In genomic region chr13:52914591-52915110, GRCm38 (mm10) we compare ENCODE assay signal across 14 mouse cellular contexts. TPM values are rescaled to one million over a fixed set of nuclear protein-coding genes. Genes with fewer than 3 reads are reported as not detected.
DNase-seq lines count a peak whose midpoint lies in the region; ATAC-seq and TF ChIP-seq lines count a peak whose summit lies in the region.
"Had no signal": no experiment of that assay in that cellular context is flagged by ENCODE, and none has a peak within 500 bp of the region (broad histone marks: within the 10 kb centered on the region; RNA-seq: fewer than 3 reads in every experiment).

No protein-coding gene starts in this region.

- no peak overlapping the region for H3K4me3 ChIP-seq in lung, postnatal 0 days (ENCODE audit: low read depth, low read length)
- H3K4me3 ChIP-seq: erythroblast, embryonic 14.5 days; heart, adult 2 months had no signal

- 0 out of 2 replicates have a peak, but pooled peaks cover 3% of the 10 kb centered on the region for H3K4me1 ChIP-seq in lung, postnatal 0 days (ENCODE audit: insufficient read depth, low read depth, low read length)

- DNase-seq in lung, postnatal 0 days (ENCODE audit: low spot score), result peak; percentile 83
- DNase-seq in lung, postnatal 14 days, result no peak
- peak; percentile 78 for DNase-seq in brain, adult 2 months (ENCODE audit: low read depth, low spot score)
- DNase-seq in gastrocnemius, postnatal 10 days, result no peak
- DNase-seq in cerebellum, postnatal 14 days, result no peak
- DNase-seq: cerebellum, postnatal 10 days; heart, adult 2 months; heart, postnatal 36 days; kidney, postnatal 25 days; right cerebral cortex, postnatal 14 days had no signal

- no peaks in the 10 kb centered on the region for H3K9me3 ChIP-seq in lung, postnatal 0 days (ENCODE audit: low read length)

- H3K36me3 ChIP-seq in lung, postnatal 0 days (ENCODE audit: insufficient read depth, low read length), result peaks cover 4% of the 10 kb centered on the region; the same call in 1 of the 2 replicates

- H3K27me3 ChIP-seq in lung, postnatal 0 days (replicated peaks; ENCODE audit: insufficient read depth, low read length), result no peaks in the 10 kb centered on the region
- H3K27me3 ChIP-seq: Patski had no signal

- TF ChIP-seq CTCF in lung, postnatal 0 days (IDR thresholded peaks at IDR 0.05), result no peak

- H3K4me2 ChIP-seq in lung, postnatal 0 days (replicated peaks; ENCODE audit: low read depth, low read length), result no peak overlapping the region

- peak; percentile 70 for ATAC-seq in lung, postnatal 0 days
- peak; percentile 86 for ATAC-seq in CD4-positive, CD25-positive, alpha-beta regulatory T cell, adult 4 months
- peak; percentile 80 for ATAC-seq in megakaryocyte progenitor cell, adult 5-6 weeks (replicated peaks; ENCODE audit: poor library complexity)
- ATAC-seq: Patski had no signal

- WGBS in lung, postnatal 0 days, result 62% methylated on average over 19 of the region's 19 CpGs

- peak; percentile 78 for TF ChIP-seq EP300 in lung, postnatal 0 days (IDR thresholded peaks at IDR 0.05)

- no peak overlapping the region for H3K27ac ChIP-seq in lung, postnatal 0 days (ENCODE audit: low read length)
- H3K27ac ChIP-seq: heart, adult 2 months had no signal

- no peak overlapping the region for H3K9ac ChIP-seq in lung, postnatal 0 days (replicated peaks; ENCODE audit: low read depth)

RNA-seq across cellular contexts. Expression of gene Auh, which starts 14.8 kb away (rescaled TPM):
- polyA plus RNA-seq in lung, postnatal 0 days (2015; fragmentation: Nextera tagmentation; extraction: Ambion mirVana), result 43.3 and 45.1 TPM in 2 replicates
- 10 to 100 TPM; 32.7 to 47.4 TPM for polyA plus RNA-seq in CD4-positive, CD25-positive, alpha-beta regulatory T cell, adult 4 months (2017; shearing (Covaris generic))
- total RNA-seq in megakaryocyte progenitor cell, adult 5-6 weeks (2015), result 34.3 and 35.9 TPM in 2 replicates
- total RNA-seq in megakaryocyte progenitor cell, adult 5-6 weeks (2017), result 32.4 and 34.3 TPM in 2 replicates
- total RNA-seq in gastrocnemius, postnatal 10 days (2021), result 10 to 100 TPM; 47.7 to 50.8 TPM

Comparison
In these comparisons a context has a peak if more than half of its experiments do, and no peak if none do; other contexts are left out.
1. DNase-seq: peak in lung, postnatal 0 days (single experiment) and brain, adult 2 months (single experiment); none in lung, postnatal 14 days (single experiment), gastrocnemius, postnatal 10 days (single experiment) and cerebellum, postnatal 14 days (0 of 2).
2. Peak in every context shown above with its lines, with median percentiles within 50 percentile points of each other: ATAC-seq.